In the genomic region with DNA sequence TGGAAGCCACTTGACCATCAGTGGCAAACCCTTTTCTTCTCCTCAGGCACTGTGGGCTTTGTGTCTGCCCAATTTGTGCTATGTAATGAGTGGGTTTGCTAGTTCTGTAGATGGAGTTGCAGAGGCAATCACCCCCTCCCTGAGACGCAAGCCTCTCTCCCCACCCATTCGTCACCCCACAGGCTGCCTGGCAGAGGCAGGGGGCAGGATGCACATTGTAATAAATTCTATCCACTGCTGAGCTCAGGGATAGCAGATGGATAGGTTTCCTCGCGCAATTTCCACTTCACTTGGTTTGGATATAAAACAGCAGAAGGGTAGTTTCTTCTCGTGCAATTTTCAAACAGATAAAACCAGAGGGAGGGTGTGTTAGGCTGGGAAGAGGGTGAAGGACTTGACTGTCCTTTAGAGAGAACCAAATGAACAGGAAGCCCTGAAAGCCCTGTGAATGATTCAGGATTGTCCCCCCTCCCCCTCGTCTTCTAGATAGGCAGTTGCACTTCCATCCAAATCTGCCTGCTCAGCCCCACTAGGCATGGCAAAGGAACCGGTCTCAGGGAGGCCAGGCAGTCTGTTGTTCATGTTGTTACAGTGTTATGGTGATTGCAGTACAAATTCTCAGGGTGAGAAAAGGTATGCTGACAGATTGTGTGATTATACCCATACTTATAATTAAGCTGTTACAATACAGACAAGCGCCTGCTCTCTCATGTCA, we compare ENCODE assay signal across 15 mouse cellular contexts.
A peak's percentile ranks its signal among the peaks of the same experiment; 100 is the strongest.
DNase-seq lines count a peak whose midpoint lies in the region; ATAC-seq lines count a peak whose summit lies in the region.
"Had no signal": no experiment of that assay in that cellular context is flagged by ENCODE, and none has a peak within 500 bp of the region (broad histone marks: within the 10 kb centered on the region; RNA-seq: fewer than 3 reads in every experiment).

No protein-coding gene starts in this region.

- ATAC-seq in forebrain, embryonic 11.5 days (replicated peaks; ENCODE audit: low FRiP score), result peak; percentile 44; the same call in 1 of the 2 replicates
- peak; percentile 75 for ATAC-seq in forebrain, embryonic 16.5 days
- peak; percentile 81 for ATAC-seq in neural tube, embryonic 13.5 days (ENCODE audit: low read depth)
- ATAC-seq: intestine, embryonic 15.5 days had no signal

- intact Hi-C loops in left cerebral cortex, postnatal 4 days (cut with DNase I), result loop anchor here (10.0 kb wide), 1 partner anchor 279 kb away; no protein-coding TSS in a partner anchor
- intact Hi-C loops in left cerebral cortex, postnatal 36 days (cut with DNase I), result no loop called here

- no peaks in the 10 kb centered on the region for H3K36me3 ChIP-seq in forebrain, embryonic 11.5 days (ENCODE audit: control insufficient read depth, insufficient read depth, low read length)
- no peaks in the 10 kb centered on the region for H3K36me3 ChIP-seq in forebrain, embryonic 16.5 days (ENCODE audit: control insufficient read depth, insufficient read depth)
- no peaks in the 10 kb centered on the region for H3K36me3 ChIP-seq in neural tube, embryonic 13.5 days
- H3K36me3 ChIP-seq: heart, embryonic 15.5 days; intestine, embryonic 15.5 days; midbrain, embryonic 12.5 days had no signal

- DNase-seq in left cerebral cortex, postnatal 4 days, result peak; percentile 21
- DNase-seq in left cerebral cortex, postnatal 36 days (ENCODE audit: low spot score in 2 of 2), result no peak
- no peak for DNase-seq in forebrain, embryonic 11.5 days (ENCODE audit: low spot score)
- DNase-seq in adrenal gland, adult 18-20 months (ENCODE audit: low spot score in 2 of 2), result no peak
- no peak for DNase-seq in kidney, postnatal 14 days
- DNase-seq: adrenal gland, postnatal 10 days; cerebellum, postnatal 36 days; gastrocnemius, postnatal 14 days; liver had no signal

- no peak overlapping the region for H3K9ac ChIP-seq in forebrain, embryonic 11.5 days (ENCODE audit: low read length)
- no peak overlapping the region for H3K9ac ChIP-seq in forebrain, embryonic 16.5 days (replicated peaks; ENCODE audit: low read depth, low read length)
- H3K9ac ChIP-seq in neural tube, embryonic 13.5 days, result peak overlapping the region; percentile 35
- H3K9ac ChIP-seq: heart, embryonic 15.5 days; intestine, embryonic 15.5 days; midbrain, embryonic 12.5 days had no signal

- no peak overlapping the region for H3K4me2 ChIP-seq in forebrain, embryonic 11.5 days (ENCODE audit: low read depth, low read length, severe bottlenecking)
- peak overlapping the region; percentile 8; the same call in 1 of the 2 replicates for H3K4me2 ChIP-seq in forebrain, embryonic 16.5 days (ENCODE audit: low read length)
- H3K4me2 ChIP-seq in neural tube, embryonic 13.5 days, result peak overlapping the region; percentile 16; the same call in 1 of the 2 replicates
- H3K4me2 ChIP-seq: heart, embryonic 15.5 days; intestine, embryonic 15.5 days; midbrain, embryonic 12.5 days had no signal

- H3K4me1 ChIP-seq in forebrain, embryonic 11.5 days (replicated peaks; ENCODE audit: control insufficient read depth, insufficient read depth, low read length), result peaks cover 3% of the 10 kb centered on the region; the same call in 1 of the 2 replicates
- H3K4me1 ChIP-seq in forebrain, embryonic 16.5 days (replicated peaks; ENCODE audit: control insufficient read depth, insufficient read depth, low read length), result peaks cover 13% of the 10 kb centered on the region
- peaks cover 30% of the 10 kb centered on the region for H3K4me1 ChIP-seq in neural tube, embryonic 13.5 days (replicated peaks)
- H3K4me1 ChIP-seq: intestine, embryonic 15.5 days had no signal

- no peak overlapping the region for H3K27ac ChIP-seq in forebrain, embryonic 11.5 days (ENCODE audit: low read depth, low read length)
- no peak overlapping the region for H3K27ac ChIP-seq in forebrain, embryonic 16.5 days (ENCODE audit: low read length)
- H3K27ac ChIP-seq in neural tube, embryonic 13.5 days (replicated peaks), result peak overlapping the region; percentile 79
- H3K27ac ChIP-seq: heart, embryonic 15.5 days; intestine, embryonic 15.5 days; midbrain, embryonic 12.5 days had no signal

- no peaks in the 10 kb centered on the region for H3K9me3 ChIP-seq in forebrain, embryonic 11.5 days (ENCODE audit: control insufficient read depth, low read length)
- no peaks in the 10 kb centered on the region for H3K9me3 ChIP-seq in forebrain, embryonic 16.5 days (ENCODE audit: control insufficient read depth, low read length)
- no peaks in the 10 kb centered on the region for H3K9me3 ChIP-seq in neural tube, embryonic 13.5 days
- H3K9me3 ChIP-seq: heart, embryonic 15.5 days; intestine, embryonic 15.5 days; midbrain, embryonic 12.5 days had no signal

- 0 out of 2 replicates have a peak, but pooled peaks cover 2% of the 10 kb centered on the region for H3K27me3 ChIP-seq in forebrain, embryonic 11.5 days (ENCODE audit: control insufficient read depth, insufficient read depth, low read length)
- H3K27me3 ChIP-seq in forebrain, embryonic 16.5 days (replicated peaks; ENCODE audit: control insufficient read depth, insufficient read depth, low read length), result peaks cover 7% of the 10 kb centered on the region; the same call in 1 of the 2 replicates
- peaks cover 53% of the 10 kb centered on the region for H3K27me3 ChIP-seq in neural tube, embryonic 13.5 days

- no peak overlapping the region for H3K4me3 ChIP-seq in forebrain, embryonic 11.5 days (ENCODE audit: low read depth, low read length)
- H3K4me3 ChIP-seq in forebrain, embryonic 16.5 days (replicated peaks; ENCODE audit: low read length), result no peak overlapping the region
- H3K4me3 ChIP-seq in neural tube, embryonic 13.5 days, result no peak overlapping the region
- H3K4me3 ChIP-seq: erythroblast, embryonic 14.5 days; heart, embryonic 15.5 days; intestine, embryonic 15.5 days; midbrain, embryonic 12.5 days had no signal

- 46% methylated on average over 8 of the region's 8 CpGs for WGBS in forebrain, embryonic 11.5 days
- WGBS in forebrain, embryonic 16.5 days, result 17% methylated on average over 8 of the region's 8 CpGs
- WGBS in neural tube, embryonic 13.5 days, result 16% methylated on average over 8 of the region's 8 CpGs
